Mouse (Mus musculus) liver, postnatal 0 days (tissue): ENCODE results near the gene Gstm3.
A peak's percentile ranks its signal among the peaks of the same experiment; 100 is the strongest.

Experiments used
- CTCF ChIP-seq: sonication (generic); IDR thresholded peaks from 2 replicates; pipeline ENCODE4 v1.5.1; 2016; ENCODE audit warnings: antibody characterized with exemption, low read depth
- EP300 ChIP-seq: IDR thresholded peaks from 2 replicates; pipeline ENCODE4 v1.6.1; 2016; ENCODE audit warnings: antibody characterized with exemption, low read depth, mild to moderate bottlenecking

GRCm38 (mm10) chr3:107943239-107943990 lies 25.7 kb downstream of the Gstm3 start, which contains the start of gene Gstm6:
- TF ChIP-seq CTCF (peak; percentile 68), EP300 (no peak)
